Mouse (Mus musculus): Measurements from ENCODE around the gene Olfr968. TPM values are rescaled to one million over a fixed set of nuclear protein-coding genes. Genes with fewer than 3 reads are reported as not detected.
A peak's percentile ranks its signal among the peaks of the same experiment; 100 is the strongest.

Olfr968 gene
- total RNA-seq, 1 experiment = not detected

GRCm38 (mm10) chr9:39745949-39746348 is 37.1 kb downstream of the Olfr968 start, which contains the start of gene Olfr967:
Gene Olfr967, plus strand, starts transcription at chr9:39746249.
- no peaks in the 10 kb centered on the region for H3K4me1 ChIP-seq (ENCODE audit: control insufficient read depth in 2 of 2, insufficient read depth in 2 of 2, low read length in 2 of 2, poor library complexity in 1 of 2)
- in situ Hi-C loops (cut with MboI; ENCODE audit: low sequenced_read_pairs in 2 of 2, unreplicated experiment in 2 of 2) = no loop called here
- H3K4me3 ChIP-seq (ENCODE audit: insufficient read depth in 1 of 2, low read depth in 1 of 2, low read length in 2 of 2, poor library complexity in 1 of 2, severe bottlenecking in 1 of 2) = no peak within 1 kb of the TSS
- H3K36me3 ChIP-seq (ENCODE audit: control insufficient read depth, insufficient read depth, low read length, poor library complexity, severe bottlenecking) = no peaks in the 10 kb centered on the region
- H3K27ac ChIP-seq (ENCODE audit: insufficient read depth, low read depth, low read length, poor library complexity, severe bottlenecking) = no peak within 1 kb of the TSS
- no peak for DNase-seq (ENCODE audit: low read depth, low spot score)
- TF ChIP-seq HCFC1 (IDR thresholded peaks at IDR 0.05; ENCODE audit: borderline replicate concordance, insufficient read depth, low read length) = no peak
- TF ChIP-seq MAFK (IDR thresholded peaks at IDR 0.05; ENCODE audit: insufficient read depth, low read depth, low read length) = no peak
- no peak for TF ChIP-seq CHD2 (IDR thresholded peaks at IDR 0.05; ENCODE audit: low read depth, low read length)
- no peak for TF ChIP-seq ZC3H11A (IDR thresholded peaks at IDR 0.05; ENCODE audit: borderline replicate concordance, low read depth, low read length)
- TF ChIP-seq ZNF384 (IDR thresholded peaks at IDR 0.05; ENCODE audit: low read depth, low read length) = no peak
- H3K9ac ChIP-seq (ENCODE audit: insufficient read depth, low read depth, low read length, poor library complexity, severe bottlenecking) = no peak within 1 kb of the TSS
- no peaks in the 10 kb centered on the region for H3K9me3 ChIP-seq (ENCODE audit: control insufficient read depth, insufficient read depth, low read depth, low read length)

- Histone ChIP-seq H3K36me3 (ENCODE audit: control insufficient read depth, insufficient read depth, low read length, poor library complexity, severe bottlenecking) (no peaks in the 10 kb centered on the region), H3K9ac (ENCODE audit: insufficient read depth, low read depth, low read length, poor library complexity, severe bottlenecking) (no peak overlapping the region), H3K9me3 (ENCODE audit: control insufficient read depth, insufficient read depth, low read depth, low read length) (no peaks in the 10 kb centered on the region), H3K4me3 (ENCODE audit: insufficient read depth in 1 of 2, low read depth in 1 of 2, low read length in 2 of 2, poor library complexity in 1 of 2, severe bottlenecking in 1 of 2) (no peak overlapping the region), H3K27ac (ENCODE audit: insufficient read depth, low read depth, low read length, poor library complexity, severe bottlenecking) (no peak overlapping the region), H3K4me1 (ENCODE audit: control insufficient read depth in 2 of 2, insufficient read depth in 2 of 2, low read length in 2 of 2, poor library complexity in 1 of 2) (no peaks in the 10 kb centered on the region)
- in situ Hi-C loops (cut with MboI; ENCODE audit: low sequenced_read_pairs in 2 of 2, unreplicated experiment in 2 of 2) = no loop called here
- DNase-seq (ENCODE audit: low read depth, low spot score) = peak; percentile 40
- TF ChIP-seq CHD2 (IDR thresholded peaks at IDR 0.05; ENCODE audit: low read depth, low read length) = no peak
- no peak for TF ChIP-seq ZNF384 (IDR thresholded peaks at IDR 0.05; ENCODE audit: low read depth, low read length)
- TF ChIP-seq HCFC1 (IDR thresholded peaks at IDR 0.05; ENCODE audit: borderline replicate concordance, insufficient read depth, low read length) = no peak
- no peak for TF ChIP-seq MAFK (IDR thresholded peaks at IDR 0.05; ENCODE audit: insufficient read depth, low read depth, low read length)
- no peak for TF ChIP-seq ZC3H11A (IDR thresholded peaks at IDR 0.05; ENCODE audit: borderline replicate concordance, low read depth, low read length)
These were observed 42.3 kb downstream of the Olfr968 start for GRCm38 (mm10) chr9:39740741-39741140.

GRCm38 (mm10) chr9:39730678-39731077 is 52.4 kb downstream of the Olfr968 start, which contains the start of gene Olfr150:
Gene Olfr150, plus strand, starts transcription at chr9:39730978.
- Histone ChIP-seq H3K9me3 (ENCODE audit: control insufficient read depth, insufficient read depth, low read depth, low read length) (no peaks in the 10 kb centered on the region), H3K4me3 (ENCODE audit: insufficient read depth in 1 of 2, low read depth in 1 of 2, low read length in 2 of 2, poor library complexity in 1 of 2, severe bottlenecking in 1 of 2) (no peak within 1 kb of the TSS), H3K9ac (ENCODE audit: insufficient read depth, low read depth, low read length, poor library complexity, severe bottlenecking) (no peak within 1 kb of the TSS), H3K36me3 (ENCODE audit: control insufficient read depth, insufficient read depth, low read length, poor library complexity, severe bottlenecking) (no peaks in the 10 kb centered on the region), H3K4me1 (ENCODE audit: control insufficient read depth in 2 of 2, insufficient read depth in 2 of 2, low read length in 2 of 2, poor library complexity in 1 of 2) (no peaks in the 10 kb centered on the region), H3K27ac (ENCODE audit: insufficient read depth, low read depth, low read length, poor library complexity, severe bottlenecking) (no peak within 1 kb of the TSS)
- in situ Hi-C loops (cut with MboI; ENCODE audit: low sequenced_read_pairs in 2 of 2, unreplicated experiment in 2 of 2) = no loop called here
- DNase-seq (ENCODE audit: low read depth, low spot score) = no peak
- TF ChIP-seq CHD2 (IDR thresholded peaks at IDR 0.05; ENCODE audit: low read depth, low read length) (no peak), ZC3H11A (IDR thresholded peaks at IDR 0.05; ENCODE audit: borderline replicate concordance, low read depth, low read length) (no peak), MAFK (IDR thresholded peaks at IDR 0.05; ENCODE audit: insufficient read depth, low read depth, low read length) (no peak), HCFC1 (IDR thresholded peaks at IDR 0.05; ENCODE audit: borderline replicate concordance, insufficient read depth, low read length) (no peak), ZNF384 (IDR thresholded peaks at IDR 0.05; ENCODE audit: low read depth, low read length) (no peak)

Other genes with a start within 250 kb of the Olfr968 start
- not detected in 2 replicates for gene Olfr958, start 229.2 kb downstream of the Olfr968 start, total RNA-seq (2012; rRNA removed)
- not detected in 2 replicates for gene Olfr959, start 207.7 kb downstream of the Olfr968 start, total RNA-seq (2012; rRNA removed)
- gene AW551984, start 178.8 kb downstream of the Olfr968 start, total RNA-seq (2012; rRNA removed) = 0.74 and 2.0 TPM in 2 replicates
- not detected in 2 replicates for gene Olfr148, start 172.6 kb downstream of the Olfr968 start, total RNA-seq (2012; rRNA removed)
- not detected in 2 replicates for gene Olfr960, start 161.9 kb downstream of the Olfr968 start, total RNA-seq (2012; rRNA removed)
- gene Olfr961, start 138.2 kb downstream of the Olfr968 start, total RNA-seq (2012; rRNA removed) = not detected in 2 replicates
- not detected in 2 replicates for gene Olfr963, start 116.0 kb downstream of the Olfr968 start, total RNA-seq (2012; rRNA removed)
- not detected in 2 replicates for gene Olfr149, start 76.1 kb downstream of the Olfr968 start, total RNA-seq (2012; rRNA removed)
- not detected in 2 replicates for gene Olfr965, start 71.9 kb downstream of the Olfr968 start, total RNA-seq (2012; rRNA removed)
- not detected in 2 replicates for gene Olfr150, start 52.3 kb downstream of the Olfr968 start, total RNA-seq (2012; rRNA removed)
- not detected in 2 replicates for gene Olfr967, start 37.0 kb downstream of the Olfr968 start, total RNA-seq (2012; rRNA removed)
- not detected in 2 replicates for gene Olfr969, start 7.7 kb upstream of the Olfr968 start, total RNA-seq (2012; rRNA removed)
- not detected in 2 replicates for gene Olfr970, start 25.6 kb upstream of the Olfr968 start, total RNA-seq (2012; rRNA removed)
- not detected in 2 replicates for gene Olfr971, start 53.6 kb upstream of the Olfr968 start, total RNA-seq (2012; rRNA removed)
- gene Olfr972, start 83.2 kb upstream of the Olfr968 start, total RNA-seq (2012; rRNA removed) = not detected in 2 replicates
- gene Olfr229, start 124.1 kb upstream of the Olfr968 start, total RNA-seq (2012; rRNA removed) = not detected in 2 replicates
- gene Olfr974, start 154.2 kb upstream of the Olfr968 start, total RNA-seq (2012; rRNA removed) = not detected in 2 replicates
- not detected in 2 replicates for gene Olfr975, start 168.8 kb upstream of the Olfr968 start, total RNA-seq (2012; rRNA removed)
- not detected in 2 replicates for gene Olfr976, start 177.9 kb upstream of the Olfr968 start, total RNA-seq (2012; rRNA removed)
- gene Olfr978, start 208.9 kb upstream of the Olfr968 start, total RNA-seq (2012; rRNA removed) = not detected in 2 replicates
- 0.13 TPM in 1 of 2 replicates, not detected in the other for gene Olfr979, start 220.2 kb upstream of the Olfr968 start, total RNA-seq (2012; rRNA removed)
- gene Olfr980, start 226.3 kb upstream of the Olfr968 start, total RNA-seq (2012; rRNA removed) = 0.16 TPM in 1 of 2 replicates, not detected in the other
- not detected in 2 replicates for gene Olfr981, start 238.2 kb upstream of the Olfr968 start, total RNA-seq (2012; rRNA removed)

All from ES-E14 (cell line).